Mouse (Mus musculus) inflammation-experienced regulatory T-cells, adult 16 weeks (primary cell): ENCODE measurements around the gene Rex2. TPM values are rescaled to one million over a fixed set of nuclear protein-coding genes. Genes with fewer than 3 reads are reported as not detected.

ENCODE experiments used
- polyA plus RNA-seq: library from polyadenylated mRNA; unstranded; fragments of 100-300 nt; shearing (Covaris generic); gene quantifications from one replicate; pipeline ENCODE4 v1.2.1, GENCODE M21; 2017

The Rex2 gene
- not detected for polyA plus RNA-seq

GRCm38 (mm10) chr4:147021550-147021949 lies at the start of gene Rex2:
TSS of gene Rex2 (plus strand) at chr4:147021850.

Other genes with a start within 250 kb of the Rex2 start
- gene Gm21411, start 112.3 kb upstream of the Rex2 start, polyA plus RNA-seq, result not detected
- 1.0 TPM for gene Zfp989, start 49.9 kb upstream of the Rex2 start, polyA plus RNA-seq
- 7.8 TPM for gene Zfp991, start 110.2 kb downstream of the Rex2 start, polyA plus RNA-seq